Mouse (Mus musculus) embryonic fibroblast, embryonic 13.5 days (primary cell): ENCODE measurements around the gene Abcc10.

ENCODE experiments used
- CTCF ChIP-seq: IDR thresholded peaks from 2 replicates; pipeline ENCODE4 v1.5.1; 2011; ENCODE audit warnings: mild to moderate bottlenecking, control low read depth, low read length, moderate library complexity, borderline replicate concordance; ENCODE audit not compliant: insufficient read depth
- POLR2A ChIP-seq: IDR thresholded peaks from 2 replicates; pipeline ENCODE4 v1.6.1; 2011; ENCODE audit warnings: low read depth, mild to moderate bottlenecking, control low read depth, low read length, moderate library complexity

DNA sequence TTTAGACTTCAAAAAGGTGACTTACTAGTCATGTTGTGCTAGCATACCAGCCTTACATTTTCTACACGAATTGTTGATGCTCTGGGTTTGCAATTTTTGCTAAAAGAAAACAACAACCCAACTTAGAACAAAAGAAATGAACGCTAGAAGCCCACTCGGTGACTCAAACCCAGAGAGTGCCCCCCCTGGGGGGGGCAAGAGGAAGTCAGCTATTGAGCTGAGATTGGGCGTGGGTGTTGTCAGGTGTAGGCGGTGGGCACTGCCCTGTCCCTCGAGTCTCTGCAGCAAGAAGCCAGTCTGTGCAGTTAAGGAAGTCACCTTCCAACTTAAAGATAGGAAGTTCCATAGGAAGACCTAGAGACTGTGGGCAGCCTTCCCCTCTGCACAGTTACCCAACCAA, 31.6 kb downstream of the Abcc10 start:
- TF ChIP-seq CTCF (no peak), POLR2A (no peak)
